Mouse (Mus musculus): ENCODE data around the gene Fcho2. TPM values are rescaled to one million over a fixed set of nuclear protein-coding genes. Genes with fewer than 3 reads are reported as not detected.

Gene Fcho2
- polyA plus RNA-seq, 1 experiment = 98.5 TPM

DNA sequence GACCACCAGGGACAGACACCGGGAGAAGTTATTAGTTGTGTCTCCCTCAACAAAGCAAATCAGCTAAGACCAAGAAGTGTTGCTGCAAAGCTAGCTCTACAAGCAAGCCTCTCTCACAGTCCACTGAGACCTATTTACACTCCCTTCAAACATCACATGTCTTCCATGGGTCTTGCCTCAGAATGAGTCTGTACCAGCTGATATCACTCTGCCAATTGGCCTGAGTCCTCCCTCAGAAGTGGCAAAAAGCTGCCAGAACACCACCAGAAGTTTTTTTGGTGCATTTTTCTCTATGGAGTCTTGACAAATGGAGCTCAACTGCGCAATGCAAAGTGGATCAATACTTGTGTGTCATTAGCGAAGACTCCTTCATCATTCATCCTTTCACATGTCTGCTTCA is 19.7 kb downstream of the Fcho2 start:
- Histone ChIP-seq H3K27ac (ENCODE audit: insufficient read depth, low read length) (no peak overlapping the region), H3K4me1 (ENCODE audit: control insufficient read depth, insufficient read depth, low read length) (no peaks in the 10 kb centered on the region), H3K9ac (ENCODE audit: low read depth, poor library complexity, severe bottlenecking) (no peak overlapping the region), H3K4me3 (ENCODE audit: low read depth, low read length) (no peak overlapping the region), H3K9me3 (replicated peaks; ENCODE audit: control insufficient read depth, insufficient read depth, low read length, poor library complexity, severe bottlenecking) (no peaks in the 10 kb centered on the region), H3K36me3 (ENCODE audit: control insufficient read depth, insufficient read depth, low read length, poor library complexity, severe bottlenecking) (peaks cover 2% of the 10 kb centered on the region; the same call in 1 of the 2 replicates), H3K27me3 (ENCODE audit: control insufficient read depth, insufficient read depth, low read length, poor library complexity, severe bottlenecking) (no peaks in the 10 kb centered on the region)
- no peak for TF ChIP-seq EP300 (IDR thresholded peaks at IDR 0.05; ENCODE audit: insufficient read depth, low read depth, low read length)
- no peak for TF ChIP-seq POLR2A (IDR thresholded peaks at IDR 0.05; ENCODE audit: insufficient read depth, low read length)
- TF ChIP-seq CTCF (IDR thresholded peaks at IDR 0.05; ENCODE audit: low read depth, low read length) = no peak

DNA sequence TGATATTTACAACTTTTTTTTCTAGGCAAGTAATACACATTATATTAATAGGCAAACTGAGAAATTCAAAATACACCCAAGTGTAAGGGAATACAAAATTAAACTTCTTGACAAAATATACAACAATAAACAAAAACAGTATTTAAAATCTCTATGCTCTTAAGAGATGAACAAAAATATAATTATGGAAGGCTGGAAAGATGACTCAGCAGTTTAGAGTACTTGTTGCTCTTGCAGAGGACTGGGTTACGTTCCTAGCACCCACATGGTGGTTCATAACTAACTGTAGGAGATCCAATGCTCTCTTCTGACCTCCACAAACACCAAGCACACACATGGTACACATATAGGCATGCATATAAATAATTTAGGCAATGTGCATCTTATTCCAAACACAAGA is 22.4 kb downstream of the Fcho2 start:
- Histone ChIP-seq H3K27me3 (ENCODE audit: control insufficient read depth, insufficient read depth, low read length, poor library complexity, severe bottlenecking) (no peaks in the 10 kb centered on the region), H3K9me3 (replicated peaks; ENCODE audit: control insufficient read depth, insufficient read depth, low read length, poor library complexity, severe bottlenecking) (no peaks in the 10 kb centered on the region), H3K4me1 (ENCODE audit: control insufficient read depth, insufficient read depth, low read length) (no peaks in the 10 kb centered on the region), H3K9ac (ENCODE audit: low read depth, poor library complexity, severe bottlenecking) (no peak overlapping the region), H3K27ac (ENCODE audit: insufficient read depth, low read length) (no peak overlapping the region), H3K36me3 (ENCODE audit: control insufficient read depth, insufficient read depth, low read length, poor library complexity, severe bottlenecking) (peaks cover 2% of the 10 kb centered on the region; the same call in 1 of the 2 replicates), H3K4me3 (ENCODE audit: low read depth, low read length) (no peak overlapping the region)
- TF ChIP-seq EP300 (IDR thresholded peaks at IDR 0.05; ENCODE audit: insufficient read depth, low read depth, low read length) (no peak), POLR2A (IDR thresholded peaks at IDR 0.05; ENCODE audit: insufficient read depth, low read length) (no peak), CTCF (IDR thresholded peaks at IDR 0.05; ENCODE audit: low read depth, low read length) (no peak)

DNA sequence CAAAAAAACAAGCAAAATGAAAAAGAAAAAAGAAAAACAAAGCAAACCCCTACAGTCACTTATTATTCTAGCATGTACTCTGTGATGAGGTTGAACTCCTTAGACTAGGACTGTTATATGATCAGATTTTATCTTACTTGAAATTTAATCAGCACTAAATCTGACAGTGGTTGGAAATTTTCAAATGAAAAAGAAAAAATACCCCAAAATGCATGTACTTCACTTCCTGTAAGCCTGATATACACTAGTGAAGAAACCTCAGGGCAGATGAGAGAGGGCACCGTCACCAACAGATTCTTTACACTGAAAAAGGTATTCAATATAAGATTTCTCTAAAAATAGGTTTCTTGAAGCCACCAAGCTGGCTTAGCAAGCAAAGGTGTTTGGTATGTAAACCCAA is 23.6 kb downstream of the Fcho2 start:
- TF ChIP-seq EP300 (IDR thresholded peaks at IDR 0.05; ENCODE audit: insufficient read depth, low read depth, low read length) (no peak), CTCF (IDR thresholded peaks at IDR 0.05; ENCODE audit: low read depth, low read length) (no peak), POLR2A (IDR thresholded peaks at IDR 0.05; ENCODE audit: insufficient read depth, low read length) (no peak)
- Histone ChIP-seq H3K27me3 (ENCODE audit: control insufficient read depth, insufficient read depth, low read length, poor library complexity, severe bottlenecking) (no peaks in the 10 kb centered on the region), H3K27ac (ENCODE audit: insufficient read depth, low read length) (no peak overlapping the region), H3K9ac (ENCODE audit: low read depth, poor library complexity, severe bottlenecking) (no peak overlapping the region), H3K36me3 (ENCODE audit: control insufficient read depth, insufficient read depth, low read length, poor library complexity, severe bottlenecking) (no peaks in the 10 kb centered on the region; the same call in 1 of the 2 replicates), H3K4me3 (ENCODE audit: low read depth, low read length) (no peak overlapping the region), H3K4me1 (ENCODE audit: control insufficient read depth, insufficient read depth, low read length) (no peaks in the 10 kb centered on the region), H3K9me3 (replicated peaks; ENCODE audit: control insufficient read depth, insufficient read depth, low read length, poor library complexity, severe bottlenecking) (no peaks in the 10 kb centered on the region)

DNA sequence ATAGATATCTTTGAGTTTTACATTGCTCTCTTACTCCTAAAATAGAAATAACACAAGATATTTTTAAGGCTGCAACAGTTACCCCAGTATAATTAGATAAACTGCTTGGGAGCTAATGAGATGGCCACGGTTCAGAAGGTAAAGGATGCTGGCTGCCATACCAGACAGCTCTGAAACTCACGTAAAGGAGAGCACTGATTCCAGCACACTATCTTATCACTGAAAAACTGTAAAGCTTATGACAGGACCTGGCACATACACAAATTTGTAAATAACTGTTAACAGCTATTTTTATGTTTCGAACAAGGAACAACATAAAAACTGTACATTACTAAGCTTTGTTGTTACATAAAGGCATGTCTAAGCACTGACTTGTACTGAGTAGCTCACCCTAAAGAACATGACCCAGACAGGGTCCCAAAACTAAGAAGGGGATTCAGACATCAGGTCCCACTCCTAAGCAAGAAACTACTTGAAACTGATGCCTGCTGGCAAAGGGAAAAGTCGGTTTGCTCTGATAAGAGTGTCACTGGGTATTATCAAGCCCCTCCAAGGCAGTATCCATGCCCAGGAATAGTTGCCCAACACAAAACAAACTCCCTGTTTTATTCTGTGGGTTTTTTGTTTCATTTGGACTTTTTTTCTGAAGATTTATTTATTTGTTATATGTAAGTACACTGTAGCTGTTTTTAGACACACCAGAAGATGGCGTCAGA is 28.1 kb downstream of the Fcho2 start:
- no peak overlapping the region for H3K9ac ChIP-seq (ENCODE audit: low read depth, poor library complexity, severe bottlenecking)
- no peaks in the 10 kb centered on the region for H3K27me3 ChIP-seq (ENCODE audit: control insufficient read depth, insufficient read depth, low read length, poor library complexity, severe bottlenecking)
- no peak overlapping the region for H3K4me3 ChIP-seq (ENCODE audit: low read depth, low read length)
- H3K27ac ChIP-seq (ENCODE audit: insufficient read depth, low read length) = no peak overlapping the region
- no peak for TF ChIP-seq CTCF (IDR thresholded peaks at IDR 0.05; ENCODE audit: low read depth, low read length)
- TF ChIP-seq EP300 (IDR thresholded peaks at IDR 0.05; ENCODE audit: insufficient read depth, low read depth, low read length) = no peak
- TF ChIP-seq POLR2A (IDR thresholded peaks at IDR 0.05; ENCODE audit: insufficient read depth, low read length) = no peak
- no peaks in the 10 kb centered on the region; the same call in none of the 2 replicates for H3K36me3 ChIP-seq (ENCODE audit: control insufficient read depth, insufficient read depth, low read length, poor library complexity, severe bottlenecking)
- no peaks in the 10 kb centered on the region for H3K4me1 ChIP-seq (ENCODE audit: control insufficient read depth, insufficient read depth, low read length)
- no peaks in the 10 kb centered on the region for H3K9me3 ChIP-seq (replicated peaks; ENCODE audit: control insufficient read depth, insufficient read depth, low read length, poor library complexity, severe bottlenecking)

DNA sequence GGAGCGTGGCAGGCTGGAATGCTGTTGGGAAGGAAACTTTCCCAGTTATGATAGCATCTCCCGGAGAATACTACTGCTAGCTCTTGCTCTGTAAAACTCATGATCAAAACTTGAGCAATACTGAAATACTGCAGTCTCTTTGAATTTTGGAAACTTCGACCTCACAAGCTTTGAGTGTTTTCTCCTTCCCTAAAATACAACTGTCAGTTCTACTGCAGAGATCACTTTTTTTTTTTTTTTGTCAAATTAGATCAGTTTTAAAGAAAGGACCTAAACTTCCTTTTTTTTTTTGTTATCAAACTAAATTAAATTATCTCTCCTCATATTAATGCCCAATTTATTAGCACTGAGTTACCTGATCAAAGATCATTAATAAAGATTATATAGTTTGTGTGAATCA is 37.3 kb downstream of the Fcho2 start:
- no peak for TF ChIP-seq EP300 (IDR thresholded peaks at IDR 0.05; ENCODE audit: insufficient read depth, low read depth, low read length)
- no peak for TF ChIP-seq POLR2A (IDR thresholded peaks at IDR 0.05; ENCODE audit: insufficient read depth, low read length)
- TF ChIP-seq CTCF (IDR thresholded peaks at IDR 0.05; ENCODE audit: low read depth, low read length) = no peak
- H3K9ac ChIP-seq (ENCODE audit: low read depth, poor library complexity, severe bottlenecking) = no peak overlapping the region
- no peaks in the 10 kb centered on the region; the same call in 1 of the 2 replicates for H3K36me3 ChIP-seq (ENCODE audit: control insufficient read depth, insufficient read depth, low read length, poor library complexity, severe bottlenecking)
- H3K4me3 ChIP-seq (ENCODE audit: low read depth, low read length) = no peak overlapping the region
- H3K9me3 ChIP-seq (replicated peaks; ENCODE audit: control insufficient read depth, insufficient read depth, low read length, poor library complexity, severe bottlenecking) = no peaks in the 10 kb centered on the region
- no peak overlapping the region for H3K27ac ChIP-seq (ENCODE audit: insufficient read depth, low read length)
- H3K27me3 ChIP-seq (ENCODE audit: control insufficient read depth, insufficient read depth, low read length, poor library complexity, severe bottlenecking) = no peaks in the 10 kb centered on the region
- peaks cover 2% of the 10 kb centered on the region for H3K4me1 ChIP-seq (ENCODE audit: control insufficient read depth, insufficient read depth, low read length)

DNA sequence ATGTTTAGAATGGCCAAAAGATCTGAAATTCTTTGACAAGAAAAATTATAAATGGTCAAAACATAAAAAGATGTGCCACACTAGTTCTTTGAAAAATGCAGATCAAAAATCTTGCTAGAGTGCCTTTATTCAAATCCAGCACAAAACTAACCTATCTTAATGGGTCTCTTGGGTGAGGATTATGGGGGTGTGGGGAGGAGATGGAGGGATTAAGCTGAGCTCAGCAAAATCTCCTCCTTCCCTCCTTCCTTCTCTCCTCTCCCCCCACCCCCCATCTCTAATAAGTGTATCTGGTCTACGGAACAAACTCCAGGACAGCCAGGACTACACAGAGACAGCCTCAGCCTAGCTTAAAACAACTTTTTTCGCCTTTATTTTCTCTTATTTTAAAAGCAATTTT is 43.8 kb downstream of the Fcho2 start:
- Histone ChIP-seq H3K9me3 (replicated peaks; ENCODE audit: control insufficient read depth, insufficient read depth, low read length, poor library complexity, severe bottlenecking) (no peaks in the 10 kb centered on the region), H3K27ac (ENCODE audit: insufficient read depth, low read length) (no peak overlapping the region), H3K36me3 (ENCODE audit: control insufficient read depth, insufficient read depth, low read length, poor library complexity, severe bottlenecking) (no peaks in the 10 kb centered on the region), H3K27me3 (ENCODE audit: control insufficient read depth, insufficient read depth, low read length, poor library complexity, severe bottlenecking) (no peaks in the 10 kb centered on the region), H3K4me3 (ENCODE audit: low read depth, low read length) (no peak overlapping the region), H3K4me1 (ENCODE audit: control insufficient read depth, insufficient read depth, low read length) (no peaks in the 10 kb centered on the region), H3K9ac (ENCODE audit: low read depth, poor library complexity, severe bottlenecking) (no peak overlapping the region)
- no peak for TF ChIP-seq EP300 (IDR thresholded peaks at IDR 0.05; ENCODE audit: insufficient read depth, low read depth, low read length)

All from ES-Bruce4 (cell line).